Mouse (Mus musculus) C2C12 (cell line): ENCODE results near the gene Srgap2. TPM values are rescaled to one million over a fixed set of nuclear protein-coding genes. Genes with fewer than 3 reads are reported as not detected.

Experiments
- H3K27me3 ChIP-seq: one replicate; pipeline ENCODE4 v1.6.1; 2011; ENCODE audit not compliant: control insufficient read depth, insufficient read depth, insufficient read length
- H3K36me3 ChIP-seq: one replicate; pipeline ENCODE4 v1.6.1; 2011; ENCODE audit not compliant: control insufficient read depth, insufficient read depth
- H3K4me3 ChIP-seq: one replicate; pipeline ENCODE4 v1.5.1; 2011; ENCODE audit warnings: mild to moderate bottlenecking, control low read depth; ENCODE audit not compliant: poor library complexity, insufficient read depth, severe bottlenecking
- H3K79me2 ChIP-seq: one replicate; pipeline ENCODE4 v1.6.1; 2011; ENCODE audit not compliant: control insufficient read depth, insufficient read depth
- H3K79me3 ChIP-seq: one replicate; pipeline ENCODE4 v1.6.1; 2011; ENCODE audit warnings: low read depth, control low read depth
- H3ac ChIP-seq: one replicate; pipeline ENCODE3; 2011; ENCODE audit warnings: low read depth; ENCODE audit not compliant: control insufficient read depth, insufficient read length
- CEBPB ChIP-seq: IDR thresholded peaks from one replicate; pipeline ENCODE4 v1.6.1; 2011; ENCODE audit warnings: low read depth, mild to moderate bottlenecking, control low read depth, moderate library complexity
- CTCF ChIP-seq: IDR thresholded peaks from one replicate; pipeline ENCODE4 v1.5.1; 2011; ENCODE audit not compliant: control insufficient read depth, insufficient read depth, insufficient read length
- FOSL1 ChIP-seq: IDR thresholded peaks from one replicate; pipeline ENCODE4 v1.8.0; 2011; ENCODE audit warnings: mild to moderate bottlenecking, low read length; ENCODE audit not compliant: poor library complexity, insufficient read depth, severe bottlenecking
- MAX ChIP-seq: IDR thresholded peaks from one replicate; pipeline ENCODE4 v1.6.1; 2011; ENCODE audit warnings: mild to moderate bottlenecking, control low read depth
- MYOD1 ChIP-seq: IDR thresholded peaks from one replicate; pipeline ENCODE4 v1.6.1; 2011; ENCODE audit warnings: low read depth; ENCODE audit not compliant: control insufficient read depth, insufficient read length
- MYOG ChIP-seq: IDR thresholded peaks from one replicate; pipeline ENCODE4 v1.6.1; 2011; ENCODE audit not compliant: control insufficient read depth, insufficient read length; ENCODE audit errors: extremely low read depth
- USF1 ChIP-seq: IDR thresholded peaks from one replicate; pipeline ENCODE4 v1.6.1; 2011; ENCODE audit warnings: low read depth, mild to moderate bottlenecking, control low read depth, moderate library complexity
- polyA plus RNA-seq: library from polyadenylated mRNA; unstranded; fragments of >200 nt; fragmentation: generic; extraction: Trizol; gene quantifications from one replicate; pipeline ENCODE4 v1.2.1, GENCODE M21; 2012; ENCODE audit warnings: missing spikeins

Gene Srgap2
- polyA plus RNA-seq, 1 experiment, result 10.5 TPM

- Histone ChIP-seq H3K27me3 (no peaks in the 10 kb centered on the region), H3ac (no peak overlapping the region), H3K79me2 (peaks cover 95% of the 10 kb centered on the region), H3K79me3 (peaks cover 34% of the 10 kb centered on the region), H3K4me3 (no peak overlapping the region), H3K36me3 (no peaks in the 10 kb centered on the region)
- TF ChIP-seq USF1 (no peak), CTCF (no peak), CEBPB (no peak), MYOG (no peak), MYOD1 (no peak), FOSL1 (no peak), MAX (no peak)
Measured at GRCm38 (mm10) chr1:131501681-131502080, 25.5 kb downstream of the Srgap2 start.

- H3ac ChIP-seq, result no peak overlapping the region
- peaks cover 94% of the 10 kb centered on the region for H3K79me2 ChIP-seq
- peaks cover 13% of the 10 kb centered on the region for H3K79me3 ChIP-seq
- no peak overlapping the region for H3K4me3 ChIP-seq
- H3K36me3 ChIP-seq, result no peaks in the 10 kb centered on the region
- H3K27me3 ChIP-seq, result no peaks in the 10 kb centered on the region
- TF ChIP-seq CTCF (no peak), MAX (no peak)
Measured at GRCm38 (mm10) chr1:131498231-131498630, 28.9 kb downstream of the Srgap2 start.

- no peak overlapping the region for H3K4me3 ChIP-seq
- H3K36me3 ChIP-seq, result no peaks in the 10 kb centered on the region
- H3ac ChIP-seq, result no peak overlapping the region
- no peaks in the 10 kb centered on the region for H3K27me3 ChIP-seq
- H3K79me3 ChIP-seq, result peaks cover 10% of the 10 kb centered on the region
- H3K79me2 ChIP-seq, result peaks cover 89% of the 10 kb centered on the region
- TF ChIP-seq MAX, result no peak
- no peak for TF ChIP-seq CTCF
- TF ChIP-seq USF1, result no peak
- TF ChIP-seq FOSL1, result no peak
- no peak for TF ChIP-seq MYOG
- TF ChIP-seq MYOD1, result no peak
- no peak for TF ChIP-seq CEBPB
Measured at GRCm38 (mm10) chr1:131493966-131494898, 32.9 kb downstream of the Srgap2 start.

- Histone ChIP-seq H3K27me3 (no peaks in the 10 kb centered on the region), H3K4me3 (no peak overlapping the region), H3ac (no peak overlapping the region), H3K36me3 (no peaks in the 10 kb centered on the region), H3K79me3 (peaks cover 17% of the 10 kb centered on the region), H3K79me2 (peaks cover 84% of the 10 kb centered on the region)
- no peak for TF ChIP-seq MAX
- TF ChIP-seq CEBPB, result no peak
- TF ChIP-seq MYOG, result no peak
- TF ChIP-seq FOSL1, result no peak
- TF ChIP-seq CTCF, result no peak
Measured at GRCm38 (mm10) chr1:131492360-131492759, 34.8 kb downstream of the Srgap2 start.

GRCm38 (mm10) chr1:131491579-131491978 is 35.6 kb downstream of the Srgap2 start:
- Histone ChIP-seq H3K36me3 (no peaks in the 10 kb centered on the region), H3K27me3 (no peaks in the 10 kb centered on the region), H3K4me3 (no peak overlapping the region), H3K79me2 (peaks cover 88% of the 10 kb centered on the region), H3ac (no peak overlapping the region), H3K79me3 (peaks cover 17% of the 10 kb centered on the region)
- TF ChIP-seq CTCF, result no peak
- TF ChIP-seq USF1, result no peak
- no peak for TF ChIP-seq FOSL1
- TF ChIP-seq MYOG, result no peak
- no peak for TF ChIP-seq MYOD1
- TF ChIP-seq MAX, result no peak
- no peak for TF ChIP-seq CEBPB

GRCm38 (mm10) chr1:131489312-131489711 is 37.8 kb downstream of the Srgap2 start:
- Histone ChIP-seq H3K4me3 (no peak overlapping the region), H3K79me3 (peaks cover 32% of the 10 kb centered on the region), H3K79me2 (peaks cover 88% of the 10 kb centered on the region), H3K36me3 (no peaks in the 10 kb centered on the region), H3ac (no peak overlapping the region), H3K27me3 (no peaks in the 10 kb centered on the region)
- TF ChIP-seq CEBPB (no peak), FOSL1 (no peak), USF1 (no peak), MYOD1 (no peak), MYOG (no peak), CTCF (no peak), MAX (no peak)
